15 mouse cellular contexts compared by ENCODE assay signal in the genomic region with DNA sequence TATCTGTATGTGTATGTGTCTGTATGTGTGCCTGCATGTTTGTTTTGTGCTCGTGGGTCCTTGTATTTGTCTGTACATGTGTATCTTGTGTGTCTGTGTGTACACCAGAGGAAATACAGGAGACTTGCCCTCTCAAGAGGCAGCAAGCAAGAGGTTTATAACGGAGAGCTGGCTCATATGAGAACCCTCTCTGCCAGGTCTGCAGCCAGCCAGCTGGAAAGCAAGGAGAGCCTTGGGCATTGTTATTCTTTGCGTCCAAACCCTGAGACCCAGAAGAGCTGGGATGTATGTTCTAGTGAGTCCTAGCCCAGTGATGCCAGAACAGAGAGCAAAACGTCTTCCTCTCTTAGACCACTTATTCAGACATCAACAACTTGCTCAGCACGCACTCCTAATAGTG.
"Had no signal": no experiment of that assay in that cellular context is flagged by ENCODE, and none has a peak within 500 bp of the region (broad histone marks: within the 10 kb centered on the region; RNA-seq: fewer than 3 reads in every experiment).

No protein-coding gene starts in this region.

- DNase-seq: lung, adult 18-20 months; lung, embryonic 14.5 days; lung, postnatal 10 days; right cerebral cortex, postnatal 14 days; thymus, adult 2 months; thymus, postnatal 25 days; thymus, postnatal 4 days had no signal

- H3K36me3 ChIP-seq: midbrain, embryonic 13.5 days; midbrain, embryonic 15.5 days; neural tube, embryonic 12.5 days; stomach, embryonic 15.5 days had no signal

- H3K9me3 ChIP-seq: midbrain, embryonic 13.5 days; midbrain, embryonic 15.5 days; neural tube, embryonic 12.5 days; stomach, embryonic 15.5 days had no signal

- H3K27ac ChIP-seq: macrophage; neural tube, embryonic 12.5 days; stomach, embryonic 15.5 days; stomach, postnatal 0 days had no signal

- H3K9ac ChIP-seq: lung, embryonic 14.5 days; midbrain, embryonic 13.5 days; midbrain, embryonic 15.5 days; neural tube, embryonic 12.5 days; stomach, embryonic 15.5 days had no signal

- H3K27me3 ChIP-seq: midbrain, embryonic 13.5 days; midbrain, embryonic 15.5 days; neural tube, embryonic 12.5 days; stomach, embryonic 15.5 days had no signal

- H3K4me1 ChIP-seq: midbrain, embryonic 13.5 days; neural tube, embryonic 12.5 days; stomach, embryonic 15.5 days had no signal

- ATAC-seq: midbrain, embryonic 13.5 days; midbrain, embryonic 15.5 days had no signal

- H3K4me3 ChIP-seq: megakaryocyte, embryonic 14.5 days; midbrain, embryonic 13.5 days; midbrain, embryonic 15.5 days; neural tube, embryonic 12.5 days; stomach, embryonic 15.5 days had no signal

- H3K4me2 ChIP-seq: lung, embryonic 14.5 days; midbrain, embryonic 11.5 days; midbrain, embryonic 13.5 days; midbrain, embryonic 15.5 days; neural tube, embryonic 12.5 days; stomach, embryonic 15.5 days had no signal
